Mouse (Mus musculus) liver, adult 2 months (tissue): ENCODE data around the gene Prkcz.

Experiments used
- CTCF ChIP-seq: fragments of 200-500 bp; IDR thresholded peaks from 2 replicates; pipeline ENCODE4 v1.5.1; 2011; ENCODE audit warnings: low read depth, low read length, control low read depth
- POLR2A ChIP-seq: fragments of 200-500 bp; IDR thresholded peaks from 2 replicates; pipeline ENCODE4 v1.6.1; 2011; ENCODE audit warnings: low read length, control low read depth; ENCODE audit not compliant: insufficient read depth; ENCODE audit errors: extremely low read depth

DNA sequence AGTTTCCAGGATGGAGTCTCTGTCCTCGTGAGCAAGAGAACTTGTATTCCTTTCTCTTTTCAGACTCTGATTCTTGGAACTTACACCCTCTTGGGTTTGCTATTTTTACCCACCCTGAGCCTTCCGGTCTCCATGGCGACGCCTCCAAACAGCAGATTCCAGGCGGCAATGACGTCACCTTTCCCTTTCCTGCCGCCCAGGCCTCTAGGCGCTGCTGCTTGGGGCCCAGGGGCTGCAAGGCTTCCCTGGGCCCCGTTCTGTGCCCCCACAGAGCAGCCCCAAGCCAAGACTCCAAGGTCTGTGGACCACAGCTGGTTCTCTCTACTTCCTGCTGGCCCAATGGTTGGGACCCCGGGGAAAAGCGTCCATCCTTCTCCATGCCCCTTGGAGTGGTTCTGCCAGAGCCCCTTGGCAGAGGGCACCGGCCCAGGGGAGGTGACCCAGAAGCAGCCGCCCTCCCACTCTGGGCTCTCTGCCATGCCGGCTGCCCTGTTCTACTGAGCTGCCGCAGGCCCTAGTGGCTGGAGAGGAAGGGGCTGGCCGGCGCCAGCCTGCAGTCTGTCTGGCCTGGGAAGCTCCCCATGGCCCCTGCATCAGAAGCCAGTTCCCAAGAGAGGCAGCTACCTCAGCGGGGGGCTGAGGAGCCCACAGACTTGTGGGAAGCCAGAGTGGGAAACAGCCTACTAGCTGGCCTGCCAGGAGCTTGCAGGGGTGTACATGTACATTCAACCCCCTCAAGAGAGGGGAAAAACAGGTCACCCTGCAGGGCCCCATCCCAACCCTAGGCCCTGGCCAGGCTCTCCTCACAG is 125.6 kb downstream of the Prkcz start:
- TF ChIP-seq CTCF, result no peak
- no peak for TF ChIP-seq POLR2A
